Mouse (Mus musculus): ENCODE results near the gene Ppip5k2.

The Ppip5k2 gene

DNA sequence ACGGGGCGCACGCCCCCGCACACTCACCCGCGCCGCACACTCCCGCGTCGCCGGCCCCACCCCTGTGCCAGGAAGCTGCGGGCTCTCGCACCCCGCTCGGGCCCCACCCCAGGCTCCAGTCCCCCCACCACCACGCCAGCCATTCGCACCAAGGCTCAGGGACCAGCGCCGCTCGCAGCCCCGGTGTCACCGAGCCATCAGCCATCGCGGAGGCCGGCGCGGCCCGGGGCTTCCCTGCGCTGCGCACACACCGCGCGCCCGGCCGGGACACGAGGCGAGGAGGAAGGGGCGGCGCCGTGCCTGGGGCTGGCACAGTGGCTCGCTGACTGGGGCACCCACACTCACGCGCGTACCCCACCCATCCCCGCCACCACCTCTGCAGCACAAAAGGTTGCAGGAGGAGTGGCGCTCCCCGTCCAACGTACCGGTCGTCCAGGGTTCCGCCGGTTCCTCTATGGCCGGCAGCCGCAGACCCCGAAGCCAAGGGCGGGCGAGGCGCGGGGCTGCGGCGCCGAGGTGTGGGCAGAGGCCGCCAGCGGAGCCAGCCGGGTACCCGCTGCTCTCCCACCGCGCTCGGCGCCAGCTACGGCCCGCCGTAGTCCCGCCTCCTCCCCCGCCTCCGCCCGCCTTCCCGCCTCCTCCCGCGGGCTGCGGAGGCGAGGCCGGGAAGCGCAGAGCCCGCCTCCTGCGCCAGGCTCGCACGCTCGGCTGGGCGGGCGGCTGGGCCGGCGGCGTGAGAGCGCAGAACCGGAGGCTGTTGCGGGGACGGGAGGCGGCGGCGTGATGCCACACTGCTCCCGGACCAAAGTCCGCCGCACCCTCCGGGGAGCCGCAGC, 108.6 kb downstream of the Ppip5k2 start, which contains the start of gene D1Ertd622e:
Gene D1Ertd622e, minus strand, starts transcription at position 669 of the 836 bp plus-strand sequence.
- peak; percentile 69 for DNase-seq (ENCODE audit: low read depth, low spot score)

DNA sequence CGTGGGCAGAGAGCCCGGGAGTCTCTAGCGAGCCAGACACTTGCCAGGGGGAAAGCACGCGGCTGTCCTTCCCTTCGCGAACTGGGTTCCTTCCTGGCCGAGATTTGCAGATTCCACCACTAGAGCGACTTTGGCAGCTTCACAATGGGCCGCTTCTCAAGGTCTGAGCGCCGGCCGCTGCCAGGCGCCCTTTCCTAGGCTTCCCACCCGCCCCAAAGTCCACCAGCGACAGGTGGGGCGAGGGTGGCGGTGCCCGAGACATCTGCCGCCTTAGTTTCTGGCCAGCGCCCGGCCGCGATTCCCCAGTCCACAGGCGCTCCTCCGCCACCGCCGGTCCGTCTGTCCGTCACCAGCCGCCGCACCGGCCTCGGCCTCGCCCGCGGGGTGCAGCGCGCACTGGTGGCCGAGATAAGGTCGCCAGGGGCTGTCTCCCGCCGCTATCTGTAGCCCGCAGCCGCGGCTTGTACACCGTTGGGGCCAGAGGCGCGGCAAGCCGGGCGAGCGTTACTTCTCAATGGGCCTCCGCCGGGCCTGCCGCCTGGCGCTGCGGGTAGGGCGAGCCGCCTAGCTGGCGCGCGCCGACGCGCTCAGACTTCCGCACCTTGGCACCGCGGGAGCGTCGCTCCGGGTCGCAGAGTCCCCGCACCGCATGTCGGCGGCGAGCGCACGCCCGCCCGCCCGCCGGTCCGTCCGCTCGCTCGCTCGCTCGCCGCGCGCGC, 109.4 kb downstream of the Ppip5k2 start:
- peak; percentile 73 for DNase-seq (ENCODE audit: low read depth, low spot score)

DNA sequence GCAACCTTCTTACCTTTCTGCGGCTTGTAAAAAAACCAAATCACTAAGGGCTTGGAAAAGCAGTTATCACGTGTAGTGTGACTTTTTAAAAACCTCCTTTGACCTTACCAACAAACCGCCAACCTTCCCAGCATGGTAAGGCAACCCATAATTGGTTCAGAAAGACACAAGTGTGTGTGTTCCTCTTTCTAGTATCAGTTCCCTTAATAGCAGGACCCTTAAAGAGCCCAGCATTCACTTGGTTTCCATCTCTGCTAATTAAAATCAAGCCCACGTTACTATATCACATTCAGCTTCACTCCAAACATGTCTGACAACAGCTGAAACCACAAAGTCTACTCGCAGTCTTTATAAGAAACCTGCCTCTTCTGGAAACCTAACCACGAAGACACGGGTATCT, 110.8 kb downstream of the Ppip5k2 start:
- no peak for DNase-seq (ENCODE audit: low read depth, low spot score)

DNA sequence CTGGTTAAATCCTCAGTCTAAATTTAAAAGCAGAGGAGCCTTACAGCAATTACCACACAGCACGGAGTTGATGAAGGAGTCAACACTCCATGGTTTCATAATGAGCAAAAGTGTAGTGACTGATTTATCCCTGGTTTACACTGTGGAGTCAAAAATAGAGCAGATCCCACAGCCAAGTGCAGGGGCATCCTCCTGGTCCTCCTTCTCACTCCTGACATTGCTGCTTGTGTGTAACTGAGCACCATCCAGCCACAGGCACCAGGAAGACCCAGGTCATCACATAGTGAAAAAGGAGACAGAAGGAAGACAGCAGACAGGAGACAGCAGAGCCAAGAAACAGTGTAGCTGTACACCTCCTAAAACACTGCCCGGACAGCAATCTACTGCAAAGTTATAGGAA, 112.4 kb downstream of the Ppip5k2 start:
- DNase-seq (ENCODE audit: low read depth, low spot score): no peak

DNA sequence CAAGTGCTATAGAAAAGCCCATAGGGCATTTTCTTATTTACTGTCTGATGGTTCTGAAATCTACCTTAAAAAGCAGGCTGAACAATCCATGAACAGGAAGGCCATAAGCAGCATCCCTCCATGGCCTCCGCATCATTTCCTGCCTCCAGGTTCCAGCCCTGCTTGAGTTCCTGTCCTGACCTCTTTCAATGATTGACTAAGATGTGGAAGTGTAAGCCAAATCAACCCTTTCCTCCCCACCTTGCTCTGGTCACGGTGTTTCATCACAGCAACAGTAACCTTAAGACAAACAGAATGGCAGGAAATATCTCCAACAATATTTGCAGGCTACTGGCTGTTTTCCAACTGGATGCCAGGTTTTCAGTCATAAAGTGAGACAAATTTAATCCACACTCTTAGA, 113.0 kb downstream of the Ppip5k2 start:
- DNase-seq (ENCODE audit: low read depth, low spot score): no peak

Data from mesoderm, embryonic 11.5 days (tissue).